ENCODE assay signal across 21 mouse cellular contexts in genomic region chr2:35417231-35417630, GRCm38 (mm10). TPM values are rescaled to one million over a fixed set of nuclear protein-coding genes. Genes with fewer than 3 reads are reported as not detected.
"Had no signal": no experiment of that assay in that cellular context is flagged by ENCODE, and none has a peak within 500 bp of the region (broad histone marks: within the 10 kb centered on the region; RNA-seq: fewer than 3 reads in every experiment).

No protein-coding gene starts in this region.

- H3K4me1 ChIP-seq: limb, embryonic 15.5 days; neural tube, embryonic 12.5 days; stomach, embryonic 15.5 days had no signal

- H3K9me3 ChIP-seq: limb, embryonic 15.5 days; neural tube, embryonic 12.5 days; stomach, embryonic 15.5 days had no signal

- H3K9ac ChIP-seq: kidney, embryonic 15.5 days; limb, embryonic 15.5 days; neural tube, embryonic 12.5 days; stomach, embryonic 15.5 days had no signal

- H3K27ac ChIP-seq: kidney, embryonic 15.5 days; left cerebral cortex, adult 2 months; limb, embryonic 15.5 days; neural tube, embryonic 12.5 days; stomach, embryonic 15.5 days had no signal

- ATAC-seq: intestine, embryonic 16.5 days had no signal

- DNase-seq: kidney, adult 2 months; kidney, postnatal 14 days; lung, adult 18-20 months; midbrain, embryonic 14.5 days; thymus, postnatal 36 days had no signal

- H3K4me3 ChIP-seq: kidney, embryonic 15.5 days; left cerebral cortex, adult 2 months; limb, embryonic 15.5 days; myocyte; neural tube, embryonic 12.5 days; stomach, embryonic 15.5 days had no signal

- H3K4me2 ChIP-seq: kidney, embryonic 15.5 days; limb, embryonic 15.5 days; neural tube, embryonic 12.5 days; stomach, embryonic 15.5 days had no signal

- H3K36me3 ChIP-seq: neural tube, embryonic 12.5 days had no signal

- H3K27me3 ChIP-seq: kidney, embryonic 15.5 days; limb, embryonic 15.5 days; neural tube, embryonic 12.5 days; stomach, embryonic 15.5 days had no signal

RNA-seq across cellular contexts. Expression of gene 4930402F06Rik, which starts 20.3 kb away (rescaled TPM):
- total RNA-seq: layer of hippocampus, adult 8-10 months; layer of hippocampus, postnatal 14 days; left cerebral cortex, adult 2 months; left cerebral cortex, postnatal 14 days; megakaryocyte-erythroid progenitor cell, adult 5-6 weeks; neutrophil, adult 5-6 weeks had no signal
- polyA plus RNA-seq: intestine, embryonic 16.5 days; kidney, adult 2 months; kidney, embryonic 15.5 days; large intestine, adult 2 months; limb, embryonic 11.5 days; limb, embryonic 15.5 days; lung, embryonic 16.5 days; midbrain, embryonic 14.5 days; myocyte; neural tube, embryonic 12.5 days; stomach, embryonic 15.5 days; thymus, postnatal 0 days had no signal

RNA-seq across cellular contexts. Expression of gene 4930568D16Rik, which starts 49.7 kb away (rescaled TPM):
- total RNA-seq: layer of hippocampus, adult 8-10 months; layer of hippocampus, postnatal 14 days; left cerebral cortex, adult 2 months; left cerebral cortex, postnatal 14 days; megakaryocyte-erythroid progenitor cell, adult 5-6 weeks; neutrophil, adult 5-6 weeks had no signal
- polyA plus RNA-seq: intestine, embryonic 16.5 days; kidney, adult 2 months; kidney, embryonic 15.5 days; large intestine, adult 2 months; limb, embryonic 11.5 days; limb, embryonic 15.5 days; lung, embryonic 16.5 days; midbrain, embryonic 14.5 days; myocyte; neural tube, embryonic 12.5 days; stomach, embryonic 15.5 days had no signal
